Mouse (Mus musculus) forebrain, embryonic 15.5 days (tissue): ENCODE measurements at regions not wholly inside any gene's neighbourhood (a gene's known extent, or its start where the extent isn't known, plus 50 kb on each side); places are given as distances from the start of the nearest gene placed in this dataset.
A peak's percentile ranks its signal among the peaks of the same experiment; 100 is the strongest.

Experiments used
- ATAC-seq: fragments of 200-750 bp; cut with Nextera tagmentation; replicated peaks from 2 replicates; pipeline ENCODE4 v1.8.0; 2017; ENCODE audit warnings: mild to moderate bottlenecking, moderate TSS enrichment, moderate library complexity
- H3K27ac ChIP-seq: fragments of 300-500 bp; sonication (generic); replicated peaks from 2 replicates; pipeline ENCODE4 v1.5.1; 2015; ENCODE audit warnings: mild to moderate bottlenecking, inconsistent platforms
- H3K27me3 ChIP-seq: fragments of 300-500 bp; sonication (generic); 2 replicates; pipeline ENCODE4 v1.6.1; 2015; ENCODE audit warnings: inconsistent platforms
- H3K36me3 ChIP-seq: fragments of 300-500 bp; sonication (generic); 2 replicates; pipeline ENCODE4 v1.6.1; 2015; ENCODE audit warnings: mild to moderate bottlenecking, inconsistent platforms
- H3K4me1 ChIP-seq: fragments of 300-500 bp; sonication (generic); 2 replicates; pipeline ENCODE4 v1.6.1; 2015; ENCODE audit warnings: inconsistent platforms
- H3K4me2 ChIP-seq: fragments of 300-500 bp; sonication (generic); replicated peaks from 2 replicates; pipeline ENCODE4 v1.6.1; 2015; ENCODE audit warnings: mild to moderate bottlenecking, inconsistent platforms
- H3K4me3 ChIP-seq: fragments of 300-500 bp; sonication (generic); 2 replicates; pipeline ENCODE4 v1.5.1; 2015; ENCODE audit warnings: mild to moderate bottlenecking, inconsistent platforms
- H3K9ac ChIP-seq: fragments of 300-500 bp; sonication (generic); replicated peaks from 2 replicates; pipeline ENCODE4 v1.6.1; 2015; ENCODE audit warnings: mild to moderate bottlenecking, inconsistent platforms
- H3K9me3 ChIP-seq: fragments of 300-500 bp; sonication (generic); 2 replicates; pipeline ENCODE4 v1.6.1; 2016; ENCODE audit warnings: inconsistent platforms
- WGBS: fragments of 180-500 bp; shearing (Covaris S2); methylation state at CpG from one replicate; pipeline ENCODE4 v1.1.7; 2015; ENCODE audit warnings: mixed read lengths; 5-methylcytosine and 5-hydroxymethylcytosine counted together

GRCm38 (mm10) chr10:84137019-84137658 lies 303.3 kb downstream of the Nuak1 start:
- Histone ChIP-seq H3K4me2 (no peak overlapping the region), H3K9ac (no peak overlapping the region), H3K9me3 (no peaks in the 10 kb centered on the region), H3K27ac (no peak overlapping the region), H3K36me3 (no peaks in the 10 kb centered on the region), H3K4me1 (no peaks in the 10 kb centered on the region), H3K4me3 (no peak overlapping the region), H3K27me3 (no peaks in the 10 kb centered on the region)
- 88% methylated on average over 4 of the region's 4 CpGs for WGBS
- ATAC-seq: no peak

DNA sequence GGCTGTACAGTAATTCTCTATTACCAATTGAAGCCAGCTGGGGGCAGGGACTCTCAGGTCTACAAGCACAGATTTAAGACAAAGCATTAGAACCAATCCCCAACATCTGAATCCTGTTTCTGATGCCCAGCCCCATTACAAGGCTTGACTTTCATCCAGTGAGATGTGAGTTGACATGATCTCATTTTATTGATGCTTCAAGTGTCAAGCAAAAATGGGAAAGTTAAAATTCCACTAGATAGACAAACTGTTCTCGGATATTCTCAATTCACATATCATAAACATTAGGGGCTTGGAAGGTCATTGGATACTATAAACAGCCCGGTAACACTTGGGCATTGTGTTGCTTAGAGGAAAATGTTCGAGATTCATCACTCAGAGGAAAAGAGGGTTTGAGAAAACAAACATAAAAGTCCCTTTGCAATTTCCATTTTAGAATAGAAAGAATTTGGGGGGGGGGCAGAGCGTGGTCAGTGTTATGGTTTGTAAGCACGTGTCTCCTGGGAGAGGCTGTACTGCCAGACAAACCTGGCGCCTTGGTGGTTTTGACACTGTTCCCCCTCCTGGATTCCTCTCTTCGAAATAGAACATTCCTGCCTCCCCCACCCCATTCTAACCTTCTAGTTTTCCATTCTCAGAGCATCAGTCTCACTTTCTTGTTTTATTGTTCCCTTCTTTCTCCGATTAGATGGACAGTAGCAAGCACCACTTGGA lies 297.5 kb downstream of the Nuak1 start:
- Histone ChIP-seq H3K27me3 (no peaks in the 10 kb centered on the region), H3K27ac (no peak overlapping the region), H3K9me3 (no peaks in the 10 kb centered on the region), H3K4me2 (no peak overlapping the region), H3K4me1 (no peaks in the 10 kb centered on the region), H3K36me3 (no peaks in the 10 kb centered on the region), H3K4me3 (no peak overlapping the region), H3K9ac (no peak overlapping the region)
- no peak for ATAC-seq
- 85% methylated on average over 8 of the region's 8 CpGs for WGBS

DNA sequence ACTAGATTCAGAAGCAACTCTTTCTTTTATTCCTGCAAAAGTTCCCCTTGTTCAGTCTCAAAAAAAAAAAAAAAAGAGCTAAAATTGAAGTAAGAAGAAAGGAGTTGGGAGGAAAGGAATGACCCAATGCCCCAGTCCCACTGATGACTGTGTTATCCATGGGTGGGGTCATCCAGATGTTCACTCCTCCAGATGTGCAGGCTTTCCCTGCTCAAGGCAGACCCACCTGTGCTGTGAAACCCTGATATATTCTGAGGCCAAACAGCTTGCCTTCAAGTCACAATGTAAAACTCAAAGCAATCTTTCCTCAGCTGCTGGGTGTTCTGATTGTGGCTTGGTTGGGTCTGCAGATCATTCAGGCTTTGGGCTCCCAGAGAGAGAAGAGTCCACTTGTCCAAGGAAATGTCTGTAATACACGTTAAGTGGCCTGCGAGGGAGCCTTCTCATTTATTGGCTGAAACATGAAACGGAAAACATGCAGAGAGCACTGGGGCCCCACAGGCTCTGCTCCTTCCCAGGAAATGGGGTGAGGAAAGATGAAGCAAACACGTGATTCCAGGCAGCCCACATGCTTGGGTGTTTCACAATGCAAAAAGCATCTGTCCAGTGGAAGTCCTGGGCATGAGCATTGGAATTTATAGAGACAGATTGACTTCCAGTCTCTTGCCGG lies 296.6 kb downstream of the Nuak1 start:
- Histone ChIP-seq H3K27ac (no peak overlapping the region), H3K27me3 (no peaks in the 10 kb centered on the region), H3K9ac (no peak overlapping the region), H3K36me3 (no peaks in the 10 kb centered on the region), H3K4me1 (no peaks in the 10 kb centered on the region), H3K4me2 (no peak overlapping the region), H3K9me3 (no peaks in the 10 kb centered on the region), H3K4me3 (no peak overlapping the region)
- WGBS: 76% methylated on average over 5 of the region's 5 CpGs
- ATAC-seq: no peak

DNA sequence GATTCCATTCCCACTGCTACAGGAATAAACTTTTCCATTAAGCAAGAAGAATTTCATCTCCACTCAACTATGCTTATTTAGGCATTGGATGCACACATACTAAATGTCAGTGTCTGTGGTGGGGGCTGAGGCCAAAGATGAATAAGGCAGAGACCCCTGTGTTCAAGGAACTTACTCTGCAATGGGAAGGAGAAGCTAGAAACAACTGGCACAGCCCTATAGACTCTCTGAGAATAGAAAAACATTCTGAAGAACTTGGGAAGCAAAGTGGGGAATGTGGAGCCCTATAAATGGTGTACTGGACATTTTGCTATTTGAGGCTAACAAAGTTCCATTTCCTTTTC lies 296.1 kb downstream of the Nuak1 start:
- H3K9me3 ChIP-seq: no peaks in the 10 kb centered on the region
- no peaks in the 10 kb centered on the region for H3K36me3 ChIP-seq
- no peaks in the 10 kb centered on the region for H3K27me3 ChIP-seq
- no peak for ATAC-seq
- H3K9ac ChIP-seq: no peak overlapping the region
- H3K4me1 ChIP-seq: no peaks in the 10 kb centered on the region
- H3K4me3 ChIP-seq: no peak overlapping the region
- no peak overlapping the region for H3K4me2 ChIP-seq
- H3K27ac ChIP-seq: no peak overlapping the region

- no peak overlapping the region for H3K9ac ChIP-seq
- H3K4me3 ChIP-seq: no peak overlapping the region
- H3K4me2 ChIP-seq: no peak overlapping the region
- no peaks in the 10 kb centered on the region for H3K4me1 ChIP-seq
- no peak overlapping the region for H3K27ac ChIP-seq
- no peak for ATAC-seq
- 90% methylated on average over 2 of the region's 2 CpGs for WGBS
- H3K36me3 ChIP-seq: no peaks in the 10 kb centered on the region
- H3K27me3 ChIP-seq: no peaks in the 10 kb centered on the region
- H3K9me3 ChIP-seq: no peaks in the 10 kb centered on the region
These were observed 293.0 kb downstream of the Nuak1 start for GRCm38 (mm10) chr10:84147305-84147984.

GRCm38 (mm10) chr10:84163752-84164151 lies 276.6 kb downstream of the Nuak1 start:
- WGBS: 85% methylated on average over 4 of the region's 4 CpGs

GRCm38 (mm10) chr10:84165832-84166567 lies 274.4 kb downstream of the Nuak1 start:
- ATAC-seq: no peak
- no peaks in the 10 kb centered on the region for H3K27me3 ChIP-seq
- H3K36me3 ChIP-seq: no peaks in the 10 kb centered on the region
- 77% methylated on average over 10 of the region's 10 CpGs for WGBS
- H3K4me1 ChIP-seq: 0 out of 2 replicates have a peak, but pooled peaks cover 2% of the 10 kb centered on the region
- no peak overlapping the region for H3K4me3 ChIP-seq
- H3K4me2 ChIP-seq: no peak overlapping the region
- H3K9me3 ChIP-seq: no peaks in the 10 kb centered on the region
- no peak overlapping the region for H3K27ac ChIP-seq
- no peak overlapping the region for H3K9ac ChIP-seq

More at GRCm38 (mm10) chr10:84163752-84164151, 276.6 kb downstream of the Nuak1 start:
- Histone ChIP-seq H3K4me2 (no peak overlapping the region), H3K4me3 (no peak overlapping the region), H3K9me3 (no peaks in the 10 kb centered on the region), H3K36me3 (no peaks in the 10 kb centered on the region), H3K4me1 (0 out of 2 replicates have a peak, but pooled peaks cover 2% of the 10 kb centered on the region), H3K9ac (no peak overlapping the region), H3K27ac (no peak overlapping the region), H3K27me3 (no peaks in the 10 kb centered on the region)
- ATAC-seq: no peak

GRCm38 (mm10) chr10:84166568-84166905 lies 273.9 kb downstream of the Nuak1 start:
- Histone ChIP-seq H3K27ac (no peak overlapping the region), H3K4me2 (no peak overlapping the region), H3K4me3 (no peak overlapping the region), H3K27me3 (no peaks in the 10 kb centered on the region), H3K36me3 (no peaks in the 10 kb centered on the region), H3K9ac (no peak overlapping the region), H3K9me3 (no peaks in the 10 kb centered on the region), H3K4me1 (0 out of 2 replicates have a peak, but pooled peaks cover 2% of the 10 kb centered on the region)
- peak; percentile 79 for ATAC-seq
- WGBS: 55% methylated on average over 3 of the region's 3 CpGs

DNA sequence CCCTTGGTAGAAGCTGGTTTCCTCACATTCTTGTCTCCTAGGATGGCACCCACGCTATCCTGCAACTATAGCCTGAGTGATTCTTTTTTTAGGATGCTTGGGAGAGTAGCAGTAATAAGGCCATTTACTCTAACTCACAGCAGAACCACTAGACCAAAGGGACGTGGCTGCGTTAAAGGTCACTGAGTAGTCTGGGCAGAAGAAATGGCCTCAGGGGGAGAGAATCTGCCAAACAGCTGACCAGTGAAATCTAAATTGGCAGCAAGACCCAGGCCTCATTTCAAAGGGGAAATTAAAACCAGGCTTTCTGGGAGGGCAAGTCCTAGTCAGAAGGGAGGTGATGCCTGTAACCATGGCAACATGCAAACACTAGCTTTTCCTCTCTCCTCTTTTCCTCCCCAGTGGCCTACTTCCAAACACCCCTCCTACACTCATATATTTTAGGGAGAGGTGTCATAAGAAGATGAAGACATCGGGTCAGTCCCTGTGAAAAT lies 267.5 kb downstream of the Nuak1 start:
- ATAC-seq: no peak
- no peaks in the 10 kb centered on the region for H3K27me3 ChIP-seq
- no peaks in the 10 kb centered on the region for H3K9me3 ChIP-seq
- H3K36me3 ChIP-seq: no peaks in the 10 kb centered on the region
- 59% methylated on average over 4 of the region's 4 CpGs for WGBS
- no peak overlapping the region for H3K27ac ChIP-seq
- no peak overlapping the region for H3K4me3 ChIP-seq
- H3K9ac ChIP-seq: no peak overlapping the region
- peaks cover 6% of the 10 kb centered on the region for H3K4me1 ChIP-seq
- H3K4me2 ChIP-seq: no peak overlapping the region

- H3K27ac ChIP-seq: no peak overlapping the region
- no peak overlapping the region for H3K4me2 ChIP-seq
- no peak overlapping the region for H3K4me3 ChIP-seq
- H3K9ac ChIP-seq: no peak overlapping the region
- no peak for ATAC-seq
- H3K4me1 ChIP-seq: no peaks in the 10 kb centered on the region
- no peaks in the 10 kb centered on the region for H3K9me3 ChIP-seq
- no peaks in the 10 kb centered on the region for H3K36me3 ChIP-seq
- WGBS: 84% methylated on average over 2 of the region's 2 CpGs
- no peaks in the 10 kb centered on the region for H3K27me3 ChIP-seq
These were observed 257.2 kb downstream of the Nuak1 start for GRCm38 (mm10) chr10:84183239-84183638.

DNA sequence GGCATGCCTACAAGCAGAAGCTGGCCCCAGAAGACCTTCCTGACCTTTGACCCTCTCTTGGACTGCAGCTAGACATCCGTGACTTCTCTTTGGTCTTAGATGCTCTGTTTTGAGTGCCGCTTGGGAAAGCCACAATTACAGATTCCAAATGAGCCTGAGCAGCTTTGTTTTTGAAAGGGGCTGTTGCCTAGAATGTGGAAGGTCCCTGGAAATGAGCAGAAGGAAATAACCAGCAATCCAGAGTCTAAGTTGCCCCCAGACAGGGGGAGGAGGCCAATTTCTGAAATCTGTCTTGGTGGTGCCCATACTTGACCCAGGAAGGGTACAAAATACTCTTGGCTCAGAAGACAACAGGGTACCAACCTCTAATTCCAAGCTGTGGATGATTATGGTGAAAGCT lies 253.9 kb downstream of the Nuak1 start:
- Histone ChIP-seq H3K9ac (no peak overlapping the region), H3K36me3 (no peaks in the 10 kb centered on the region), H3K27ac (no peak overlapping the region), H3K4me2 (no peak overlapping the region), H3K4me1 (no peaks in the 10 kb centered on the region), H3K4me3 (no peak overlapping the region), H3K27me3 (no peaks in the 10 kb centered on the region), H3K9me3 (no peaks in the 10 kb centered on the region)
- no peak for ATAC-seq
- WGBS: 80% methylated on average over 2 of the region's 2 CpGs
